Mouse (Mus musculus) brown adipose tissue, adult 24 weeks (tissue): Measurements from ENCODE around the gene Muc16. TPM values are rescaled to one million over a fixed set of nuclear protein-coding genes. Genes with fewer than 3 reads are reported as not detected.

Experiments used
- H3K27ac ChIP-seq: fragments of 200-500 bp; replicated peaks from 2 replicates; pipeline ENCODE4 v1.5.1; 2012; ENCODE audit warnings: low read depth, mild to moderate bottlenecking, low read length
- H3K4me1 ChIP-seq: fragments of 200-500 bp; 2 replicates; pipeline ENCODE4 v1.6.1; 2012; ENCODE audit warnings: low read length, mixed read lengths; ENCODE audit not compliant: control insufficient read depth, insufficient read depth, insufficient read length
- H3K4me3 ChIP-seq: fragments of 200-500 bp; 2 replicates; pipeline ENCODE4 v1.5.1; 2012; ENCODE audit warnings: low read depth, mild to moderate bottlenecking, low read length, moderate library complexity; ENCODE audit not compliant: insufficient read depth
- polyA plus RNA-seq: library from polyadenylated mRNA; stranded (reverse); fragments of >200 nt; gene quantifications from 2 replicates; pipeline ENCODE4 v1.2.4, GENCODE M21; 2012; ENCODE audit not compliant: missing spikeins, insufficient read depth, insufficient read length

Gene Muc16
- polyA plus RNA-seq, result not detected in 2 replicates

DNA sequence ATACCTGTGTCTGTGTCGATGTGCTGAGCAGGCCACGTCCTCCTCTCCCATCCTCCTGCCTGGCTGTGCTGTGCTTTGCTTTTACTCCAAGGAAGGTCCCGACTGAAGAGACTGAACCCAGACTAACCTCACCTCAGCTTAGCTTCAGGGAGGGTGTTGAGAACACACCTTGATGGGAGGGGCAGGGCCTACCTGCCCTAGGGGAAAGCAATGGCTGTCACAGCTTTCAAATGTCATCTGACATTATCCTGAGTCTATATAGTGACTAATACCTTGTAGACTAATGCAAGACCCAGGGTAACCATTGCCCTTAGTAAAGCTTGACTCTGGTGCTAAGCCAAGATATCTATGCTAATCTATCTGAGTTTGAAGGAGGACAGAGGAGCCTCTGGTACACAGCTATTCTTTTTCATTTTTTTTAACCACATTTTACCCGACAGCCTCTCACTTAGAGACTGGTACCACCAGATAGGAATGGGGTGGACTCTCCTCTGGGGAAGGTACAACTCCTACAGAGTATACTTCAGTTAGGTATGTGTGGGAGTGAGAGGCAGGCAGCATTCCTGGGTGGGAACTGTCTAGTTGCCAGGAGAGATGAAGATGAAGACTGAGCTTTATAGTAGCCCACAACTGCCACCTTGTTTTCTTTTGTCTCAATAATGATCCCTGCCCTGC is at the start of gene Muc16:
Gene Muc16 (minus strand): TSS at position 51 of the 675 bp plus-strand sequence.
- Histone ChIP-seq H3K4me3 (no peak within 1 kb of the TSS), H3K27ac (no peak within 1 kb of the TSS), H3K4me1 (no peaks in the 10 kb centered on the region)

DNA sequence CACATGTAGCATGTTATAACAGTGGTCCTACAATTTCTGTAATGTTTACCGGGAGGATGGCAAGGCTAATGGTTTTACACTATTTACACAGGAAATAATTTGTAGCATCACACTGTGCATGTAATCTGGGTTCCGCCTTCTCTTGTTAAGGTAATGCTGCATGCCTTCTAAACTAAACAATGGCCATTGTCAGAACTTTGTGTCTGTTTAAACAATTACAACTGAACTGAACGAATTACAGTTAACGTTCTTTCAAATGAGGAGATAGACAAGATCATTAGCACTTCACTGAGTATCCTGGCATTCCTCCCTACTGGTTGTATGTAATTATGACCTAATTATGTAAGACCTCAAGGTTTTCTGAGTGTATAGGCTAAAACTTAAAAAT is 48.4 kb upstream of the Muc16 start:
- Histone ChIP-seq H3K27ac (no peak overlapping the region), H3K4me3 (no peak overlapping the region), H3K4me1 (no peaks in the 10 kb centered on the region; the same call in 1 of the 2 replicates)

DNA sequence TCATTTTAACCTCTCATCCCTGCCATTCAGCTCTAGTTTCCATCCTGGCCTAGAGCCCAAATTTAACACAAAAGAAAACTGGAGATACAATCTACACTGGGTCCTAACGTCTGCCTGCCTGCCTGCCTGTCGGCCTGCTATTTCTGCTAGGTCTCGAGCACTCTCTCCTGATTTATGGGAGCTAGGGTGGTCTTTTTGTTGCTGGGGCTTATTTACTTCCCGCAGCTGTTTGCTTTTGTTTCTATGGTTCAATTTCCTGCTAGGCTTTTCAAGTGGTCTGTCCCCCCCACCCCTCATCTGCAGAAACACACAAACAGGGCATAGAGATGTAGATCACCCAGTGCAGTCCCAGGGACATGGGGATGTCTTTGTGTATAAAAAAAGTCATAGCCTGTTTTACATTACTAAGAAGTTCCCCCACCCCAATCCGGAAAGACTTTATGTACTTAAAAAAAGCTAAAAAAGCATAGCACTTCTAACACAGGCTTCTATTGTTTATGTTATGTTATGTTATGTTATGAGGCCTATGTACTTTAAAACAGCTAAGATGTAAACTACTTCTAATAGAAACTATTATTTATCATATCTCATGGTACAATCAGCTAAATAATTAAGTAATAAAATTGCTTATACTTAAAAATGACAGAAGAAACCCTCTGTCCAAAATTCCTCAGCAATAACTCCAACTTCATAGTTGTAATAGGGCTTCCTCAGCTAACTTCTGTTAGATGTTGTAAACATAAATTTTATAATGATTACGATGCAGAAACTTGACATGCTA is 47.8 kb upstream of the Muc16 start:
- Histone ChIP-seq H3K27ac (no peak overlapping the region), H3K4me3 (no peak overlapping the region)

DNA sequence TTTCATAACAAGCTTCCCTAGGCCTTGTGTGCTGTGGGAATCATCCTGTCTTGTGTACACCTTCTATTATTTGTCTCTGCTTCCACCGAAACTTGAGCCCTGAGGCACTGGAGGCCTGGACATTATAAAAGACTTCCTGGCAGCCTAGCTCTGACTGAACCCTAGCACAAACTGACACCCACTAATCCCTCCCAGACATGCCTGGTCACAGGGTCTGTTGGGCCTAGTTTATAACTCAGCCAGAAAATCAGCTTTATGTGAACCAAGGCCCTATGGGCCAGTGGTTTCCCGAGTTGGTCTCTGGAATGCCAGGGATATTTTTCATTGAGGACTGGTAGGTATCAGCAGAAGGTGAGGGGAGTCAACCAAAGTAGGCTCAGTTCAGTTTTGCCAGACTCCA is 46.7 kb upstream of the Muc16 start:
- Histone ChIP-seq H3K27ac (no peak overlapping the region), H3K4me3 (no peak overlapping the region), H3K4me1 (no peaks in the 10 kb centered on the region; the same call in 1 of the 2 replicates)

More for the DNA sequence above, 47.8 kb upstream of the Muc16 start:
- H3K4me1 ChIP-seq, result no peaks in the 10 kb centered on the region; the same call in 1 of the 2 replicates

DNA sequence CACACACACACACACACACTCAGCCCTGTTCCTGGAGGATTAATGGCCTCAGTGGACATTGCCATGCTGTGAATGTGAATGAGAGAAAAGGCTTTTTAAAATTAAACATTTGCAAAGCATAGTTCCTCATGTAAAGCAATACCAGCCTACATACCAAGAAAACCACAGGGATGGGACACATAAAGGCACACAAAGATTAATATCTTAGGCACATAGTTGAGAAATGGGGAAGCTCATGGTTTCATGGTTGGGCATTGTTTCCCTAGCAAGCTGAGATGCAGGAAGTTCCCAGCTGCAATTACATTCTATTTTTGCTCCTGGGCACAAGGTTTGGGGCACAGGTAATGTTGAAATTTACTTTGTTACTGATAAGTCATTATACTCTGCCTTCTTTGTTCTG is 31.3 kb upstream of the Muc16 start:
- H3K4me1 ChIP-seq, result no peaks in the 10 kb centered on the region
- no peak overlapping the region for H3K4me3 ChIP-seq
- no peak overlapping the region for H3K27ac ChIP-seq

DNA sequence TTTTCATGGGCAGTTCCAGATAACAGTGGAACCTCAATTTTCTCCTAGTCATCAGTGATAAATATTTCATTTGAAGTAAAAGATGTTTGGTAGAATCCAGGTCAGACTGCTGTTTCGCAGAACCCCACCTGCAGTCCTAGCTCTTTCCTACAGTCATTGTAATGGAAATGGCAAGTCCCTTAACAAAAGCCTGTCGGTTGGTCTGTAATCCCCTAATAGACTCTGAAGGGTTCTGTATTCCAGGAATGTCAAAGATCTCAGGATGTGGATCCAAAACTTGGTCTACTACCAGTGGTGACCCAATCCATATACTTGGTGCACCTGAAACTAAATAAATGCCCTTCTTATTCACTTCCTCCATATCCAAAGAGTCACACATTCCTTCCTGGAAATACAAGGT is 76.0 kb downstream of the Muc16 start:
- H3K27ac ChIP-seq, result no peak overlapping the region
- no peaks in the 10 kb centered on the region for H3K4me1 ChIP-seq
- no peak overlapping the region for H3K4me3 ChIP-seq

DNA sequence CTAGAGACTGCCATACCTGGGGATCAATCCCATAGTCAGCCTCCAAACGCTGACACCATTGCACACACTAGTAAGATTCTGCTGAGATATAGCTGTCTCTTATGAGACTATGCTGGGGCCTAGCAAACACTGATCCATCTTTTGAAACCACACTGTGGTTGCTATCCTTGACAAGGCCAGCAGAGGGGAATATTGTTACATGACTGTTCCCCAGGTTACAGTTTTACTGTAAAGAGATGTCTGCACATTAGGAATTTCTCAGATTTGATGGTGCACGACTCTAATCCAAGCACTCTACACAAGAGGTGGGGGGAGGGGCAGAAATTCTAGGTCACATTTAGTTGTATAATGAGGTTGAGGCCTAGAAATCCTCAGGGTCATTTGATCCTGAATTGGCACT is 166.2 kb downstream of the Muc16 start:
- H3K4me1 ChIP-seq, result no peaks in the 10 kb centered on the region
- H3K27ac ChIP-seq, result no peak overlapping the region
- H3K4me3 ChIP-seq, result no peak overlapping the region

DNA sequence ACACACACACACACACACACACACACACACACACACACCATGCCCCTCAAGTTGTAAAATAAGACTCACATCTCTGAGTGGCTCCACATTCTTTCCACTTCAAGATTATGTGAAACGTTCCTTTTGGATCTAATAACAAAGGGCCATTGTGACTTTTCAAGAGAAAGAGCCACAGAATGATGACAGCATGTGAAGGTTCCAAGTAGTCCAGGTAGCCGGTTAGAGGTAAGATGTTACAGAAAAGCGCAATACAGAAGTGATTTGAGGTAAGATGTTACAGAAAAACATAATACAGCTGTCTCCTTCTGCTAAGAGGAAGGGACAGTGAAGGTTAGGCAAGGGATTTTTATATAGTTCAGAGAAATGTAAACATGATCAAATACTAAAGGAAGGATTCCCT is 196.2 kb downstream of the Muc16 start, which contains the start of the genes Zfp558 and Mbd3l1:
Gene Zfp558 (minus strand): TSS at position 101 of the 400 bp plus-strand sequence.
Gene Mbd3l1 (plus strand): TSS at position 192 of the 400 bp plus-strand sequence.
- Histone ChIP-seq H3K4me1 (no peaks in the 10 kb centered on the region), H3K4me3 (no peak within 1 kb of the TSS), H3K27ac (no peak within 1 kb of the TSS)

DNA sequence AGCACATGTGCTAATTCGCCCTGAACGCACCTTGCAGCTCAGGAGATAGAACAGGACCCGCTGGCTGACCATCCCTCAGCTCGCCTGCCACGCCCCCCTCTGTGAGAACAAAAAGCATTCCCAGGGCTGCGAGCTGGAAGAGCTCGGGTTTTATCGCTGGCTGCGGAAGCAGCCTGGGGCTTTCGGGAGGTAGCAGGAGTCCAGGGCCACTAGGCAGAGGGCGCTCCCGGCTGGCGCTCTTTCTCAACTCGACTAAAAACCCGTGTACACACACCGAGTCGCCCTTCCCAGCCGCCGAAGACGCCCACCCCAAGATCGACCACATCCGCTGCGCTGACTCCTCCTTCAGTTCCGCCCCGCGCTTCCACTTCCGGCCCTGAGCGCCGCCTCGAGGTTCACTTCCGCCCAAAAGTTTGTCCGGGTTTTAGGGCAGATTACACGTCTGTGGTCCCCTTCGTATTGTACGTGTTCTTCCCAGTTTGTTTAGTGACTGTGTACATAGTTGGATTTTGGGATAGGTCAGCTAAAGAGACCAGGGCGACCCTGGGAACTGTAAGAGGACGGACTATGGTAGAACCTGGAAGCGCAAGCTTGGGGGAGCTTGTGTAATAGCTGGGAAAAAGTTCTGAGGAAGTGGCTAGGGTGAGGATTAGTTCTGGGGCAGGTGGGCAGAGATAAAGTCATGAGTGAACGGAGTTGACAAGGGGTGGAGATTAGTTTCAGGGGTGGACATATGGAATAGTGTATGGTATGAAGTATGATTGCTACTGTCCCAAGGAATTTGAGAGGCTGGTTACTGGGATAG is 200.8 kb downstream of the Muc16 start:
- H3K27ac ChIP-seq, result peak overlapping the region; percentile 81
- H3K4me1 ChIP-seq, result no peaks in the 10 kb centered on the region
- peak overlapping the region; percentile 75 for H3K4me3 ChIP-seq

DNA sequence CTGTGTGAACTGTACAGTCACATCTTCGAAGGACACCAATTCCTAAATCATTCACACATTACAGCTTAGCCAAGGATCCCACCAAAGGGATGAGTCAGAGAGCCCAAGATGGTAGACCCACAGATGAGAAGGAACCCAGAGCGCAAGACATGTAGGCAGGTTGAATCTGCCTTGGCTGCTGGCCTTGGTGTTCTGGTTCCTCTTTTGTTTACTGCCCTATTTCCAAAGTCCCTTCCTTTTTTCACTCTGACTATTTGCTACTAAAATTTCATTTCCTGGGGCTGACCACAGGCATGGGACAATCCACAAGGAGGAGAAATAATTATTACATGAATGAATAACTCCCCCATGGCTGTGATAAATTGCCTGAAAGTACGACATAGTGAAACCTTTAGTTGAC is 206.3 kb downstream of the Muc16 start:
- H3K4me3 ChIP-seq, result no peak overlapping the region
- H3K4me1 ChIP-seq, result no peaks in the 10 kb centered on the region
- no peak overlapping the region for H3K27ac ChIP-seq

DNA sequence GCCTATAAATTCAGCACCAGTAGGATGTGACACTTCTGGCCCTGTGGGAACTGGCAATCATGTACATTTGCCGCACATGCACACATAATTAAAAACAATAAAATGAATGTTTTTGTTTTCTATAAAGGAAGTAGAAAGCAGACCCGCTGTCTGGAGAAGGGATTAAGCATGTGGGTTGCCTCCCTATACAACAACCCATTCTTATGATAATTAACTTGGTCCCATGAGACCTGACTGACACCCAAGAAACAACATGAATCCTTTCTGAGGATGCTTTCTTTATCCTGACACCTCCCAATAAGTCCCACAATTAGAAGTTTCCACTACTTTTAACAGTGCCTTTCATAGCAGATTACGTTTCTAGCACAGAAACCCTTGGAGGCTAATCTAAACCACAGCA is 207.0 kb downstream of the Muc16 start:
- H3K4me3 ChIP-seq, result no peak overlapping the region
- no peaks in the 10 kb centered on the region for H3K4me1 ChIP-seq
- H3K27ac ChIP-seq, result no peak overlapping the region

DNA sequence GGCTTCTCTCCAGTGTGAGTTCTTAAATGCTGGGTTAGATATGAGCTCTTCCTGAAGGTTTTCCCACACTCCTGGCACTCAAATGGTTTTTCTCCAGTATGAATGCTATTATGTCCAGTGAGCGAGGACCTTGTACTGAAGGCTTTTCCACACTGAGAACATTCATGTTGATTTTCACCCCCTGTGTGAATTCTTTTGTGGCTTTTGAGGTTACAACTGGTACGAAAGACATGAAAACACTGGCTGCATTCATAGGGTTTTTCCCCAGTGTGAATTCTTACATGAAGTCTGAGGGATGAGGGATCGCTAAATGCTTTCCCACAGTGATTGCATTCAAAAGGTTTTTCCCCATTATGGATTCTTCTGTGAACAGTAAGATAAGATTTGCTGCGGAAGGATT is 217.8 kb downstream of the Muc16 start:
- no peaks in the 10 kb centered on the region for H3K4me1 ChIP-seq
- H3K4me3 ChIP-seq, result no peak overlapping the region
- no peak overlapping the region for H3K27ac ChIP-seq
